Mouse (Mus musculus) kidney, embryonic 14.5 days (tissue): Measurements from ENCODE around the gene Clcn2. TPM values are rescaled to one million over a fixed set of nuclear protein-coding genes. Genes with fewer than 3 reads are reported as not detected.

Experiments used
- ATAC-seq: fragments of 200-750 bp; cut with Nextera tagmentation; 2 replicates; pipeline ENCODE4 v1.8.0; 2017; ENCODE audit warnings: moderate number of reproducible peaks, mild to moderate bottlenecking, moderate TSS enrichment, moderate library complexity; ENCODE audit not compliant: low FRiP score, low TSS enrichment
- H3K27ac ChIP-seq: fragments of 300-500 bp; sonication (generic); 2 replicates; pipeline ENCODE4 v1.5.1; 2014; ENCODE audit warnings: low read depth, mild to moderate bottlenecking, low read length, moderate library complexity, mixed read lengths
- H3K27me3 ChIP-seq: fragments of 300-500 bp; sonication (generic); 2 replicates; pipeline ENCODE4 v1.6.1; 2014; ENCODE audit warnings: mild to moderate bottlenecking, low read length; ENCODE audit not compliant: control insufficient read depth, insufficient read depth
- H3K36me3 ChIP-seq: fragments of 300-500 bp; sonication (generic); 2 replicates; pipeline ENCODE4 v1.6.1; 2014; ENCODE audit warnings: low read length, mixed read lengths; ENCODE audit not compliant: control insufficient read depth, insufficient read depth
- H3K4me1 ChIP-seq: fragments of 300-500 bp; sonication (generic); 2 replicates; pipeline ENCODE4 v1.6.1; 2014; ENCODE audit warnings: low read length, mixed read lengths; ENCODE audit not compliant: control insufficient read depth, insufficient read depth
- H3K4me2 ChIP-seq: fragments of 300-500 bp; sonication (generic); replicated peaks from 2 replicates; pipeline ENCODE4 v1.6.1; 2014; ENCODE audit warnings: low read depth, mild to moderate bottlenecking, low read length
- H3K4me3 ChIP-seq: fragments of 300-500 bp; sonication (generic); 2 replicates; pipeline ENCODE4 v1.5.1; 2014; ENCODE audit warnings: mild to moderate bottlenecking, low read length
- H3K9ac ChIP-seq: fragments of 300-500 bp; sonication (generic); 2 replicates; pipeline ENCODE4 v1.6.1; 2014; ENCODE audit warnings: low read depth, mild to moderate bottlenecking, low read length, moderate library complexity
- H3K9me3 ChIP-seq: fragments of 300-500 bp; sonication (generic); 2 replicates; pipeline ENCODE4 v1.6.1; 2016; ENCODE audit warnings: low read length; ENCODE audit not compliant: control insufficient read depth
- WGBS: fragments of 180-500 bp; shearing (Covaris S2); extraction: QIAGEN DNeasy Blood & Tissue Kit; methylation state at CpG from one replicate; pipeline ENCODE4 v1.1.7; 2014; 5-methylcytosine and 5-hydroxymethylcytosine counted together
- polyA plus RNA-seq: library from polyadenylated mRNA; unstranded; fragments of >200 nt; fragmentation: Nextera tagmentation; extraction: Ambion mirVana; gene quantifications from 2 replicates; pipeline ENCODE4 v1.2.1, GENCODE M21; 2014

Clcn2 gene
- polyA plus RNA-seq, 1 experiment from 2014 or later = 17.3 TPM

GRCm38 (mm10) chr16:20677974-20678675 is 39.4 kb downstream of the Clcn2 start:
- Histone ChIP-seq H3K4me3 (no peak overlapping the region), H3K27me3 (no peaks in the 10 kb centered on the region), H3K9me3 (no peaks in the 10 kb centered on the region), H3K4me1 (peaks cover 7% of the 10 kb centered on the region; the same call in 1 of the 2 replicates), H3K27ac (no peak overlapping the region), H3K9ac (no peak overlapping the region), H3K36me3 (peaks cover 83% of the 10 kb centered on the region), H3K4me2 (no peak overlapping the region)
- no peak for ATAC-seq
- 88% methylated on average over 10 of the region's 10 CpGs for WGBS

GRCm38 (mm10) chr16:20677380-20677779 is 40.2 kb downstream of the Clcn2 start:
- H3K4me3 ChIP-seq = no peak overlapping the region
- ATAC-seq = no peak
- 87% methylated on average over 5 of the region's 5 CpGs for WGBS
- no peaks in the 10 kb centered on the region for H3K9me3 ChIP-seq
- H3K36me3 ChIP-seq = peaks cover 75% of the 10 kb centered on the region
- no peak overlapping the region for H3K9ac ChIP-seq
- H3K4me2 ChIP-seq = no peak overlapping the region
- H3K4me1 ChIP-seq = peaks cover 7% of the 10 kb centered on the region; the same call in 1 of the 2 replicates
- no peak overlapping the region for H3K27ac ChIP-seq
- no peaks in the 10 kb centered on the region for H3K27me3 ChIP-seq

DNA sequence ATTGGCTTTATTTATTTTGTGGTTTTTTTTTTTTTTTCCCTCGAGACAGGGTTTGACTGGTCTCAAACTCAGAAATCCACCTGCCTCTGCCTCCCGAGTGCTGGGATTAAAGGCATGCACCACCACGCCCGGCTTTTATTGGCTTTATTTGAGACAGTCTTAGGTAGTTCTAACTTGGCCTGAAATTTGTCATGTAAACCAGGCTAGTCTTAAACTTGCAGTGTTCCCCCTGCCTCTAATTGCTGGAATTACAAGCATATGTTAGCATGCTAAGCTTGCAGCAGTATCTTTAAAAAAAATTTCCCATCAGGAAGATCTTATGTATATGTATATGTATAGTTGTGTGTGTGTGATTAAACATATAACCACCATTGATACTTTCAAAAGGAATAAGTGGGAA is 40.8 kb downstream of the Clcn2 start:
- no peak overlapping the region for H3K27ac ChIP-seq
- H3K27me3 ChIP-seq = no peaks in the 10 kb centered on the region
- no peak overlapping the region for H3K4me3 ChIP-seq
- H3K4me1 ChIP-seq = peaks cover 7% of the 10 kb centered on the region; the same call in 1 of the 2 replicates
- H3K9ac ChIP-seq = no peak overlapping the region
- H3K36me3 ChIP-seq = peaks cover 68% of the 10 kb centered on the region
- WGBS = 87% methylated on average over 4 of the region's 4 CpGs
- H3K4me2 ChIP-seq = no peak overlapping the region
- no peak for ATAC-seq
- no peaks in the 10 kb centered on the region for H3K9me3 ChIP-seq

- Histone ChIP-seq H3K36me3 (peaks cover 53% of the 10 kb centered on the region), H3K4me1 (peaks cover 7% of the 10 kb centered on the region; the same call in 1 of the 2 replicates), H3K27me3 (no peaks in the 10 kb centered on the region), H3K9ac (no peak overlapping the region), H3K27ac (no peak overlapping the region), H3K4me3 (no peak overlapping the region), H3K9me3 (no peaks in the 10 kb centered on the region), H3K4me2 (no peak overlapping the region)
- WGBS = 91% methylated on average over 6 of the region's 6 CpGs
- no peak for ATAC-seq
Observed at GRCm38 (mm10) chr16:20675213-20675612, 42.3 kb downstream of the Clcn2 start.

DNA sequence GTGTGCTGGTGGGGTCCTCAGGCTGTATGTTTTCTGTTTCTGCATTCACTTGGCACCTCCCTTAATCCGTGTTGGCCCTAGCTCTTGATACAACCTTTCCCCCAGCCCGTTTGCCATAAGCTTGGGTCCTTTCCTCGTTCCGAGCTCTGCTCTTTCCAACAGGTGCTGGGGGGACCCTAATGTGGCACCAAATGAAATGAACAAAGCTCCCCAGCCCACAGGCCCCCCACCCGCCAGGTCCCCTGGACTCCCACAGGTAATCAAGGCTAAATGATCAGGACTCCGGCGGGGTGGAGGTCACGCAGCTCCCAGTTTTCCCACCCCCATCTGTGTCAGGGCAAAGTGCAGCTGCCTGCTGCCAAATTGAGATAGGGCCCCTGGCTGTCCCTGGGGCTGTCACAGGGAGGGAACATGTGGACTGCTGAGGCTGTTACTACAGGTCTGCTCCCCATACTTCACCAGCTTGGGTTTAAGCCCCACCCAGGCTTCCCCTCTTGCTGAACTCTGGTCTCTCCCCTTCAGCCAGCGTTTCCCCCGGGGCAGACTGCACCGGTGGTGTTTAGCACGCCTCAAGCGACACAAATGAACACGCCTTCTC is 43.7 kb downstream of the Clcn2 start:
- peak overlapping the region; percentile 79 for H3K4me2 ChIP-seq
- H3K9me3 ChIP-seq = no peaks in the 10 kb centered on the region
- WGBS = 5% methylated on average over 14 of the region's 14 CpGs
- H3K27ac ChIP-seq = peak overlapping the region; percentile 94; the same call in 1 of the 2 replicates
- H3K9ac ChIP-seq = peak overlapping the region; percentile 98
- H3K36me3 ChIP-seq = peaks cover 40% of the 10 kb centered on the region
- H3K4me1 ChIP-seq = peaks cover 7% of the 10 kb centered on the region; the same call in 1 of the 2 replicates
- no peaks in the 10 kb centered on the region for H3K27me3 ChIP-seq
- peak overlapping the region; percentile 94 for H3K4me3 ChIP-seq
- ATAC-seq = no peak

DNA sequence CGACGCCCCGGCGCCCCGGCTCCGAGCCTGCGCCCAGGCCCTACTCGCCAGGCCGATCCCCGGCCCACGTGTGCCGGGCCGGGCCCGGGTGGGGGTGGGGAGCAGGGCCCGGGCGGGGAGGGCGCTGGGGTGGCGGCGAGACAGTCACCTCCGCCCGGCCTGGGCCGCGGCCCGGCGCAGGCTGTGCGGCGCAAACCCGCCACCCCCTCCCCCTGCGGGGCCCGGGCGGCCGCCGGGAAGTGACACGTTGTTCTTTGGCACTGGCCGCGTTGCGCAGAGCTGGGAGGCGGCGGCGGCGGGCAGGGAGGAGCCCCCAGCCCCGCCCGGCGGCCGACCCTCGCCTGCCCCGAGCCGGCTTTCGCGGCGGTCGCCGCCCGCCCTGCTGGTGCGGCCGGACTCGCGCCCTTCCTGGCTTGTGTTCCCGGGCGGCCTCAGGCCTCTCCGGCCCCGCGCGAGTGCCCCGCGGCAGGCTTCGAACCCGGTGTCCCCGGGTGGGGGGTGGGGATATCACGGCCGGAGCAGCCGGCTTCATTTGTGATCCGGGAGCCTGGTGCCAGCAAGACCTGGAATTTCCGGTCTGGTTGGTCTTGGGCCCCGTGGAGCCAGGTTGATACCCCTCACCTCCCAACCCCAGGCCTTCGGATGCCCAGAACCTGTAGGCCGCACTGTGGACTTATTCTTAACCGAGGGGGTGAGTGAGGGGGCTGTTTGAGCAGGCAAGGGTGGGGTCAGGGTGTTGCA is 44.4 kb downstream of the Clcn2 start:
- Histone ChIP-seq H3K27ac (peak overlapping the region; percentile 94), H3K4me1 (peaks cover 7% of the 10 kb centered on the region; the same call in 1 of the 2 replicates), H3K36me3 (peaks cover 34% of the 10 kb centered on the region), H3K4me3 (peak overlapping the region; percentile 94), H3K4me2 (peak overlapping the region; percentile 79), H3K9ac (peak overlapping the region; percentile 98), H3K9me3 (no peaks in the 10 kb centered on the region), H3K27me3 (no peaks in the 10 kb centered on the region)
- peak; percentile 87 for ATAC-seq
- 1% methylated on average over 36 of the region's 78 CpGs for WGBS

DNA sequence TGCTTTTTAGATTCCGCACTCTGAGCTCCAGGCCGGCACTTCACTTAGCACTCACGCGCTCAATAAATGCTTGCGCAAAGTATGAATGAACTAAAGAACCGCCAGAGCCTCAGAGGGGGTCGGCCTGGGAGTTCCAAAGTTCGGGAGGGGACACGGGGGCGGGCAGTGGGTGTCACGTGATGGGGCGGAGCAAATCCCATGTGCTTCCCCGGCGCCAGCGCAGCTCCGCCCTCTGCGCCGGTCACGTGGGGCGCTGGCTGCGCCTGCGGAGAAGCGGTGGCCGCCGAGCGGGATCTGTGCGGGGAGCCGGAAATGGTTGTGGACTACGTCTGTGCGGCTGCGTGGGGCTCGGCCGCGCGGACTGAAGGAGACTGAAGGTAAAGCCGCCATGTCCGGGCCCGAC is 45.0 kb downstream of the Clcn2 start:
- H3K4me2 ChIP-seq = peak overlapping the region; percentile 79
- no peaks in the 10 kb centered on the region for H3K9me3 ChIP-seq
- WGBS = under 1% methylated on average over 35 of the region's 38 CpGs
- peak overlapping the region; percentile 94 for H3K27ac ChIP-seq
- H3K4me1 ChIP-seq = peaks cover 7% of the 10 kb centered on the region; the same call in 1 of the 2 replicates
- H3K36me3 ChIP-seq = peaks cover 27% of the 10 kb centered on the region
- peak; percentile 97 for ATAC-seq
- peak overlapping the region; percentile 98 for H3K9ac ChIP-seq
- H3K4me3 ChIP-seq = peak overlapping the region; percentile 94
- no peaks in the 10 kb centered on the region for H3K27me3 ChIP-seq

GRCm38 (mm10) chr16:20671886-20672285 is 45.7 kb downstream of the Clcn2 start:
- H3K9me3 ChIP-seq = no peaks in the 10 kb centered on the region
- H3K27ac ChIP-seq = no peak overlapping the region
- 22% methylated on average over 6 of the region's 6 CpGs for WGBS

More at GRCm38 (mm10) chr16:20671886-20672285, 45.7 kb downstream of the Clcn2 start:
- H3K9ac ChIP-seq = peak overlapping the region; percentile 98; the same call in 1 of the 2 replicates
- peak overlapping the region; percentile 94; the same call in 1 of the 2 replicates for H3K4me3 ChIP-seq
- H3K4me1 ChIP-seq = peaks cover 7% of the 10 kb centered on the region; the same call in 1 of the 2 replicates
- H3K36me3 ChIP-seq = peaks cover 21% of the 10 kb centered on the region
- peak overlapping the region; percentile 79 for H3K4me2 ChIP-seq
- no peaks in the 10 kb centered on the region for H3K27me3 ChIP-seq
- ATAC-seq = no peak
